Mouse (Mus musculus): ENCODE data around the gene Dennd1a. TPM values are rescaled to one million over a fixed set of nuclear protein-coding genes. Genes with fewer than 3 reads are reported as not detected.
"Not testable (repeated sequence)": the region's sequence is repeated elsewhere in the genome, so short reads cannot be mapped to it uniquely, and the experiment has no call there.

The Dennd1a gene
- polyA plus RNA-seq, 2 experiments from 2014 or later = 10.9 to 19.5 TPM

DNA sequence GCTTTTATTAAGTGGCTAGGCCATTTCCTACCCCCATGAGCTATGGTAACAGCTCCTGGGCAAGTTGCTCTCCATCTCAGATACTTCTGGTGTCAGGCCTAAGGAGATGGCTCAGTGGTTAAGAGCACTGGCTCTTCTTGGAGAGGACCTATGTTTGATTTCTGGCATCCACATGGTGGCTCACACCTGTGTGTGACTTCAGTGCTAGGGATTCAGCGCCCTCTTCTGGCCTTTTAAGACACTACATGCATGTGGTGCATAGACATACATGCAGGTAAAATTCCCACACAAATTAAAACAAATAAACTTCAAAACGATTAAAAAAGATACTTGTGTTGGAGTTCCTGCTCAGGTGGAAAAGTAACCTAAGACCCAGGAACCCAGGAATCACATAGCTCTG, 338.8 kb downstream of the Dennd1a start:
- ATAC-seq = no peak

DNA sequence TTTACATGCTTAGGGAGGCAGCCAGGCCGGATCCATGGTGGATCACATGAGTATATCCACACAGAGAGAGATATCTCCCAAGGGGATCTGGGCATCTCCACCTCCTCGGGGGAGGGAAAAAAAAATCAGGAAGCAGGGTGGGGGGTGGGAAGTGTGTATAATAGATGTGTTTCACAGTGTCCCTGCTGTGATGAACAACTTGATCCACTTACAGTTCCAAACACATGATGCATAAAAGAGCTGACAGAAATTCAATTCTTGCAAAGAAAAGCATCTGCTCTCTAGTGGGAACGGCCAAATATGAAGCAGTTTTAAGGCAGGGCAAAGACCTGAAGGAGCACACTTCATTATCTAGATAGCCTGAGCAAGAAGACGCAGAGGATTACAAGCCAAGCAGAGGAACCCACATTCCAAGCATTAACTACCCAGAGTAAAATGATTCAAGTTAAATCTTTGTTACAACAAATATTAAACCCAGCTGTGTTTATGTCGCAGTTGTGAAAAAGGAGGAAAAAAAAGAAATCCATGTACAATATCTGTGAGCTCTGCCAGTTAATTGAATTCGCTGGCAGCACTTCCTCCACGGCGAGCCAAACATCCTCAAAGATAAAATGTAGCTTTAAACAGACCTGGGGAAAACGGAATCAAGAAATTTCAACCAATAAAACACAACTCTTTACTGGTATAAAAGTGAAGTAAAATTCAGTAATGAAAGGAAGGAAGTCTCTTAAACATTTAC, 341.4 kb downstream of the Dennd1a start:
- ATAC-seq = no peak

DNA sequence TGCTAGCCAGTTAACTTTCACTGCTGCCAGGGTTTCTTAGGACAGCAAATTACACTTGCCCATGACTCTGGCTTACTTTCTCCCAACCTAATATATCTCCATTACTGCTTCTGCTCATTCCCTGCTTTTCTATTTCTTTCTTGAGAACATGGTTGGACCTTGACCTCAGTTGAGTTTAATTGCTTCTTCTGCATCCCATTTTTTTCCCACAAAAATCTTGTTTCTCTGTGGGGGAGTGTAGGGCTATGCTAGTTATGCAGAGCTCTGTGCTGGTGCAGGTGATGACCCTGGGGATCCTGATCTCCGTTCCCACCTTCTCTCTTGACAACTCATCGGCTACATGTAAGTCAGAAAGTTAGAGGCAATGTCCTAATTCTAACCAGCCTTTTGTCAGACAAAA, 344.3 kb downstream of the Dennd1a start:
- no peak for ATAC-seq

DNA sequence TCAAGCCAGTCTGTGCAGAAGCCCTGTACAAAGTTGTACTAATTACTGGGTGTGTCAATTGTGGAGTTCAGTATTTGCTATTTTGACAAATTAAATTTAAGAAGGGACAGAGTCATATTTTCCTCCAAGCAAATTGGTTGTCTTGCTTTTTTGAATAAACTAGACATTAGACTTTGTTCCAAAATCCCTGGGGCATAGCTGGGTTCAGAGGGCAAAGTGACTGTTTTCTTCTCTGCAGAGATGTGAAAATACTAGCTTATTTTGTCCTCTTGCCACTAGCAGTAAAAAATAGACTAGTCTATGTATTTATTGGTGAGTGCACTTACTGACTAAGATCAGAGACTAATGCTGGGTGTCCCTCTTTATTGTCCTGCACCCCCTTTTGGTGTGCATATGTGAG, 345.4 kb downstream of the Dennd1a start:
- no peak for ATAC-seq

DNA sequence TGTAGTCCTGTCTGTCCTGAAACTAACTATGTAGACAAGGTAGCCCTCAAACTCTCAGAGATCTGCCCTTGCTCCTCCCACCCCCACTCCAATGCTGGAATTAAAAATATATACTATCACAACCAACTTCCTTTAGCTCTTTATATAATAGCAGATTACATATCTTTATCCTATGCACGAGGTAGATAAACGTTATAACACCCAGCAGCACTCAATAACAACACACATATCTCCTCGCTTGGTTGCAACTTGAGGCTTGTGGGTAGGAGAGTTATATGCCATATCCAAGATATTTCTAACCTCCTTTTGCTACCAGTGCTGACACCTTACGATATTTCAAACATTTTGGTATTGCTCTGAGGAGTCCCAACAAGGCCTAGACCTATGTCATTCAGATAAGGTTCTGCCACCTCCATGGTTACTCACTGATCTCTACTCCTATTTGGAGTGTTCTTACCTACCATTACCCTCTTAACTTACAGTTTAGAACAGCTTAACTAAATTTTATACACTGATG, 346.3 kb downstream of the Dennd1a start:
- ATAC-seq = no peak

DNA sequence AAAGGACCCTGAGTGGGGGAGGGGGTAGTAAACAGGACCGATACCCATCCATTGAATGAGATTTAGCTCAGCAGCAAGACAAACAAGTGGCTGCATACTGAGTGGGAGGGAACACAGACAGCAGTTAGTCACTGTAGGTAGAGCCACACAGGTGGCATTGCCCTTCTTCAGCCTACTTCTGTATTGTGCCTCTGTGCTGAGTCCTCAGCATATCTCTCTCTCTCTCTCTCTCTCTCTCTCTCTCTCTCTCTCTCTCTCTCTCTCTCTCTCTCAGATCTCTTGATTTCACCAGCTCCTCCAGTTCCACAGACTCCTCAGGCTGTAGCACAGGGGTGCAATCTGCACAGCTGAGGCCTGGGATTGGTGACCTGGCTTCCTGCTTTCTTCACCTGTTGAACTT, 347.2 kb downstream of the Dennd1a start:
- ATAC-seq = no peak

DNA sequence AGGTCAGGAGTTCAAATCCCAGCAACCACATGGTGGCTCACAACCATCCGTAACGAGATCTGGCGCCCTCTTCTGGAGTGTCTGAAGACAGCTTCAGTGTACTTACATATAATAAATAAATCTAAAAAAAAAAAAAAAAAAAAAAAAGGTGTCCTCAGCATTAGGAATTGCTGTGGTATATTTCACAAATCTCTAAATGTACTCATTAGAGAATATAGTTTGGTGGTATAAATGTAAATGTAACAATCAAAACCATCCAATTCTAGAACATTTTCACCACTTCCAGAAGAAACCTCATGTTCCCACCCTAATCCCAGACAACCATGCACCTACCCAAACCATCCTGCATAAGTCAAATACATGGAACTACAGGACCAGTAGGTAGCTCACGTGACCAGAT, 350.3 kb downstream of the Dennd1a start:
- not testable (repeated sequence) for ATAC-seq

DNA sequence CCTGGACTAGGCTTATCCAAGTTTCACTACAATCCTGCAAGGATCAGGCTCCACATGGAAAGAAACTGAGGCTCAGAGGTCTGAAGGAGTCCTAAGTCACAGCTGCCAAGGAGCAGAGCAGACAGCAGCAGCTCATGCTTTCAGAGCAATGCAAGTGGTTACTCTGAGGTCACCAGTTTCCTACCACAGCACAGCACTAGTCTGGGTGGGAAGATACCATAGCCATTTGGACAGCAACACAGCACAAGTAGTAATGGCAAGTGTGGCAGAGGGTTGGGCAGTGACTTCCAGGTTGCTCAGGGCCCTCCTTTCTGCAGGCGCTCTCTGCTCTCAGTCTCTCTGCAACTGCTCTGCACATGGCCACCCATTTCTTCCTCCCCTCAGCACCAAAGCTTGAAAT, 354.9 kb downstream of the Dennd1a start:
- ATAC-seq = no peak

DNA sequence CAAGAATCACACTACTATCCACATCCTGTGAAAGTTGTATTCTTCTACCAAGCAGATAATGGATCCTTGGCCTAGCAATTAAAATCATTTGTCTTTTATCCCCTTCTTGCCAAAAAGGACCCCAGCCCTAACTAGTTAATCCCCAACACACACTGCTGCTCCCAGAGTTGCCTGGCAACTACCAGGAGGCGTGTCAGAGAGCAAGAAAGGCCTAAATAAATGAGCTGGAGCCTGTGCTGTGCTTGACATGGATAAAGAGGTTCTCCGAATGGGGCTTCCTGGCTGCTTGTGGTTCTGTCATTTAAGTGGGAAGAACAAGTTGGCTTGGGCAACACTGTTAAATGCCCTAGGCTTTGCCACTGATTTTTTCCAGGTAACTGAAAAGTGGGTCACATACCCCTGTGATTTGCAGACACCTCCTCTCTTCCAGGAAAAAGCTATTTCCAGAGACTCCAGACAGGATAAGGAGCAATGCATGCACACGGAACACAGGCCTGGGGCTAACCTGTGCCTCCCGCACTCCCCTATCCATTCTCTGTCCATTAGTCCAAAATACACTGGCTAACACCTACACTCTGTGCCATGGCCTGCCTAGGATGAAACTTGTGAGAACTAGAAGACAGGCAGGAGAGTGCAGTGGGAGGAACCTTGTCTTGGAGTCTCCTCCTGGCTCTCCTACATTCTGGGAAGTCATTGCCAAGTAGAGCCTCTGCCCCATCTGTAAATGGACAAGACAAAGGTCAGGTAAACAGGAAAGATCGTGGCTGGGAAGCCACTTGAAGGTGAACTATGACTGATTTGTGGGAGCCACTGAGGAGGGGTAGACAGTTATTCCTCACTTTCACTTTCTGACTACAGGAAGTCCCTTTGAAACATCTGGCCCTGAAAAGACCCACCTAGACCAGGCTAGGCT, 355.9 kb downstream of the Dennd1a start:
- no peak for ATAC-seq

DNA sequence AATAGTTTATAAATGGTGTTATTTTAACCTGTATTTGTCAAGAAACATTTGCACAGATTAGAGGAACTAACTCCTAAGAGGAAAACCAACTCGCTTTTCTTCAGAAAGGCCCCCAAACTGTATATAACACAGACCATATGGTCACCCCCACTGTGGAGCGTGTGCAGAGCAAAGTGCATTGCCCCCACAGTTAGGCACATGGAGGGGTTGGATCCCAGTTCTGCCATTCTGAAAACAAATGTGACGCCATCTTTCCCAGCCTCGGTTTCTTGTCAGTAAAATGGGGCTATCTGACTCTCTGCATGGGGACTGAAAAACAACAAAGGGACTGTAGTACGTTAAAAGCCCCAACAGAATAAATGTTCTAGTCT, 361.1 kb downstream of the Dennd1a start:
- no peak for ATAC-seq

DNA sequence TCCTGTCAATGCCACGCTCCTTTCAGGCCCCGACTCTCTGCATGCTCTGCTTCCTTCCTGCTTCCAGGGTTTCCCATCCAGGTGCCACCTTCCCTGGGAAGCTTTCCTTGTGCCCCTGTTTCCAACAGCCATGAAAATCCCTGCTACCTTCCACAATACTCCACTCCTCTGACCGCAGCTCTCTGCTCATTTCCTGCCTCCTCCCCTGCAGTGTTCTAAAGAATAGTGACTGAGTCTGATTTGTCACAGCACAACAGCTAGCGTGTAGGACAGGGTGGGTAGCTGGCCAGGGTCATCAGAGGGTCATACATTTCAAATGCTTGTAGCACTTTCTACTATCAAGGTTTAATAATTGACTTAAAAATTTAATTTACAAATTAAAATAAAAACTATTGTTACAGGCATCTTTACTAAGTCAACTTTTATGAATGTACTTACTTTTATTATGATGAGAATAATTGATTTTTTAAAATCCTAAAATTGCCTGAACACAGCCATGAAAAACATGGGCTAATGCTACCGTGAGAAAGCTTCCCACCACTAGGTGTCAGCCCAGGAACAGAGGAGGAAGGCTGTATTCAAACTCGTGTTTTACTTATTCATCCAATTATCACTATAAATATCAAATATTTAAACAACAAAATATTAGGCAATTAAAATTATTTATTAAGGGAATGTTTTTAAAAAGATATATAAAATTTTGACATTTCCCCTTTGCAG, 361.6 kb downstream of the Dennd1a start:
- ATAC-seq = no peak

DNA sequence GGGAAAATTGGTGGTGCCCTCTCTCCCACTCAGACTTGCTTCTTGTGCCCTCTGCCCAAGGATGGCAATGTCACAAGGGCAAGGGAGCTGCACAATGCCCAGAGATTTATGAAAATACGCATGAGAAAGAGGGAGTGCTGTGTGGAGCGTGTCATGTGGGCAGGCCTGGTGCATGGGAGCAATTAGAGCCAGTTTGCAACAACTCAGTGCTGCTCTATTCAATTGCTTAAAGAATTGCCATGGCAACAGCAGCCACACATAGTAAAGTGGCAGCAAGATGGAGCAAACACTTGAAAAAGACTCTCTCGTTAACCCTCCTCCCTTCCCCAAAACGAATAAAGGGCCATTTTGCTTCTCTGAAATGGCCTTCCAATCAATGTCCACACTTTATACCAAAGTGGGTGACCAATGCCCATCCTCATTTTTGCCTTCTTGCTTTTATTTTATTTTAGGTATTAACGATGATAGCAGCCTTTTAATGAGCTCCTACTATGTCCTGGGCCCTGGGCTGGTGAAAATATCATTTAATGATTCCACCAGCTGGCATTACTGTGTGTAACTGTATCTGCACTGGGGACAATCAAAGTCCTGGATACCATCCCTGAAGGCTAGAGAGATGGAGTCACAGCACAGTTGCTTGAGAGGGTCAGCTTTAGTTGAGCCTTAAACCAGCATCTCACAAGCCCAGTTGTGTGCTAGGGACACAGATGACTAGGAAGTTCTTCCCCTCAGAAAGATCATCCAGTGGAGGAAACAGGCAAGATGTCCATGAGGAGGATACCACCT, 378.3 kb downstream of the Dennd1a start:
- no peak for ATAC-seq

DNA sequence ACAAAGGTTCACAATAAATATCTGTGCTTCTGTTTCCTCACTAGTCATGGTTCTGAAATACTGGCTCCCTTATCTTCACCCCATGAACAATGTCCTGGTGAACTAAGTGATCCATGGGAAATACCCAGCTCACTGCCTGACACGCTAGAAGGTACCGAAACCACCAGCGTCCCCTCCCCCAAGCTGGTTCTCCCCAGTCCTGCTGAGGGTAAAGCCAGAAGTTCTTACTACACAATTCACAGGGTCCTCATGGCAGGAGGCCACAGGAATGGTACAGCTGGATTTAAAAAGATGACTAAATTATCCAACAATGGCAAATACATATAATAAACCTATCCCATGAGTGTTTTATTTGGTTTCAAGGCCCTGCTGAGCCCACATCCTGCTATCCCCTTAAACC, 378.9 kb downstream of the Dennd1a start:
- no peak for ATAC-seq

DNA sequence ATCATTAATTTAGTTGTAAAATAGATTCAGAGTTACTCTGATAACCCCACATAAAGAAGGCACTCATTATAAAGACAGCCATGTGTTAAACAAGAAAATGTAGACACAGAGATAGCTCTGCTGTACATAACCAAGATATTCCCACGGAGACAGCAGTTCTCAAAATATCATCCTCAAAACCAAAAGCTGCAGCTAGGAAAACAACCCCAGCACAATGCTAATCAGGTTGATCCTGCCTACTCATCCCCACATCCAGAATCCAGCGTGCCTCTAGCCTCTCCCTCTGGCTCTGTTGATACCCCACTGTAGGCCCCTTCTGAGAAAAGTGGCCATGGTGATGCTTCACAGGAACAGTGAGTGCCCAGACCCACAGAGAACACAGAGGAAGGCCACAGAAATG, 380.9 kb downstream of the Dennd1a start:
- no peak for ATAC-seq

DNA sequence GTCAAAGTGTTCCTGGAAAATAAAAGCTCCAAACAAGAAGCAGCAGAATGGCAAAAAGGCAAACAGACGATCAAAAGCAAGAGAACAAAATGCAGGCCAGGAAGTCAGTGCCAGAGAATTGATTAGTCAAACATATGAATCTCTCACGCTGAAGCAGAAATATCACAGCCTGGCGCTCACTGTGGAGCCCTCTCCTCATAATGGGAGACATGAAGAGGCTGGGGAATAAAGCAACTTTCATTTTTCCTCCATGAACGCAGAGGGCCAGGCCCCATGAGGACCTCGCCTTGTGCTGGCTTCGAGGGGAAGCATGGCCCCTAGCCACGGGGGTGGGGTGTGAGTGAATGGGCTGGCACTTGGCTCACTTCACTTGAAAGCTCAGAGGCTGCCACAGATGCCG, 383.9 kb downstream of the Dennd1a start:
- no peak for ATAC-seq

DNA sequence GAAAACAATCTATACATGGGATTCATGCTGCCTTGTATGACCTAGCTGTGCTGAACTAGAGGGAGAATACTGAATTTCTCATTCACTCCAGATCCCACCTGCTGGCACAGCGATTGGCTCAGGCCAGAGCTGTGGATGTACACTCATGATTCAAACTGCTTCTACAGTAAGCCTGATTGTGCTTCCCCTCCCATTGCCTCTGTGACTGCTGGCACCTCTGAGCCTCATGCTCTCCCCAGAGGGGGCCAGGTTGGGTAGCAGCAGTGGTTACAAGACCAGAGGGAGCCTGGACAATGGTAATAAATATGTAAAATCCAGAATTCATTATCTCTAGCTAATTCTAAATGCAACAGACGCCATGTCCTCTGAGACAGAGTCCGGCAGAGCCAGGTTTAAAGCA, 404.0 kb downstream of the Dennd1a start:
- ATAC-seq = no peak

DNA sequence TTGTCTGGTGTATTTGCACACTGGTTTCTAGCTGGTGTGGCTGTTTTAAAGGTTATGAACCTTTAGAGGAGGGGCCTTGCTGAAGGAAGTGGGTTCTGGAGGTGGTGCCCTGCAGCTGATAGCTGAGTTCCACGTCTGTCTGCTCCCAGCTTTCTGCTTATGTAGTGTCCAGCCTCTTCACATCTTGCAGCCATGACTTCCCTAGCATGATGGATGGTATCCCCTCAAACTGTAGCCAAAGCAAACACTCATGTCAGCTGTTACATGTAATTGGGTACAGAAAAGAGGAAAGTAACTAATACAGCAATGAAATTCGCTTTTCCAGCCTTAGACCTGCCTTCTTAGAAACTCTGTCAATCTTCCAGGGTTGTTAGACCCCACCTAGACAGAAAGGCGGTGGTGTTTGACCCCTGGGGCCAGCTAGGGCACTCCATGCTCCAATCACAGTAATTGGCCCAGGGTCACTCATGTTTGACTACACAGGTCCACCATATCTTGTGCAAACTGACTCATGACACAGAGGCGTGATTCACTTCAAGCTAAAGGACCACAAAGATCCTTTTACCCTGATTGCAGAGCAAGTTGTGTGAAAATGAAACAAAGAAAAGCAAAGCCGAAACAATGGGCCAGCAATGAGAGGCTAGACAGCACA, 405.8 kb downstream of the Dennd1a start:
- no peak for ATAC-seq

DNA sequence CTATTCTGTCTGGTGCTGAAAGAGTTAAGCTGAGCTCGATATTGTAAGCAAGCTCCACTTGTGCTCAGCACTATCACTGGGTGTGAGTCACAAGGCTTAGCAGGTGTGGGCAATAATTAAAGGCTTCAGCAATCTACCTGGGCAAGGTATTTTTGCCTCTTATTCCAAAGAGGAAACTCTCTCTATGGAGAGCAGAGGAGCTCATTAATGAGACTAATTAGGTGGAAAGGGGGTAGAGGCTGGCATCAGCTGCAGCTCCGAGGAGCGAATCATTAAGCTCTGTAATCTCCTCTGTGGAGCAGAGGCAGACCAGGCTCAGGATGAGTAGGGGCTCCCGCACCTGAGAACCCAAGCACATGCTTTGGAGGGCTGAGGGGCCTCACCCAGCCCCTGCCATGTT, 407.5 kb downstream of the Dennd1a start:
- no peak for ATAC-seq

DNA sequence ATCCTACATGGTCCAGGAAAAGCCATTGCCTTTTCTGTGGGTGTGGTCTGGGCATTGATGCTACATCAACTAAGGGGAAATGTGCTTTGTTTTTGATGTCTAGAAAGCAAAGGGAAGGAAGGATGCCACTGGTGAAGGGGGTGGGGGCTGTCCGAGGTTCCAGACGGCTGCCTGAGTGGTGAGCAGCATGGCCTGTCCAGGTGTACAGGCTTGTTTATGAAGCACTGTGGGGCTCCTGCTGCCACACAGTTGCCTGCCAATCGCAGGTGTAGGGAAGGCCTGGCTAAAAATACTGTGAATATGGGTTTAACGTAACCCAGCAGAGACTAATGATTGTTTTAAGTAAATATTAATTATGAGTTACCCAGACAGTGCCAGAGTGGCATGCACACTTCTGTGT, 414.4 kb downstream of the Dennd1a start:
- no peak for ATAC-seq

DNA sequence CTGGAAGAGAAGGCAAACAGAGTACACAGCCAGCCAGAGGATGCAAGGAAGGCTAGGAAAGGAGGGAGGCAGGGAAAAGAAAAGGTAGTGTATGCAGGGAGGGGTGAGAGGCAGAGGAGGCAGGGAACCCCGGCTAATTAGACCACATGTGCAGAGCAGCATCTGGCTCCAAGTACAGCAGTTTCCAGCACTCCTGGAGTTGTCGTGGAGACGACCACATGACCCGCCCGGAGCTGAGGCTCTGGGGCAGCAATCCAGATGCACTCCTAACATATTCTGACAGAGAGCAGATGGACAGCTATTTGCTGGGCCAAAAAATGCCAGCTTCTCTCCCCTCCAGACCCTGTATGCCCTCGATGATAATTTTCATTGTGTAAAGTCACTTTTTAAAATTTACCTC, 417.6 kb downstream of the Dennd1a start:
- ATAC-seq = no peak

DNA sequence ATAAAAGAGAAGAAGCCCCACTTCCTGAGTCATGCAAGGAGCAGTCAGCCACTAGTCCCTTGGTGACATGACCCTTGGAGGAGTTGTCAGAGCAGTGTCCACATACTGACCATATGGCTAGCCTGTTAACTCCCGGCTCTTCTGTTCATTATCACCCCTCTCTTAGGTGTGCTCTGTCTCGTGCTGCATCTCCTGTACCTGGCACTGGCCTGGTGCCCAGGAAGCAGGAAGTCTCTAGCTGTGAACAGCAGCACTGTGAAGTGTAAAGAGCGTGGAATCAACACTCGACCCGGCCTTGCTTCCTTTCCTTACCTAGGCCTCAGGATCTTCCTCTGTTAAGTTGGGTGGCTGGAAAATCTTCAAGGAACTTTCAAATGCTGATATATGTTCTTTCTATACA, 419.8 kb downstream of the Dennd1a start:
- no peak for ATAC-seq

DNA sequence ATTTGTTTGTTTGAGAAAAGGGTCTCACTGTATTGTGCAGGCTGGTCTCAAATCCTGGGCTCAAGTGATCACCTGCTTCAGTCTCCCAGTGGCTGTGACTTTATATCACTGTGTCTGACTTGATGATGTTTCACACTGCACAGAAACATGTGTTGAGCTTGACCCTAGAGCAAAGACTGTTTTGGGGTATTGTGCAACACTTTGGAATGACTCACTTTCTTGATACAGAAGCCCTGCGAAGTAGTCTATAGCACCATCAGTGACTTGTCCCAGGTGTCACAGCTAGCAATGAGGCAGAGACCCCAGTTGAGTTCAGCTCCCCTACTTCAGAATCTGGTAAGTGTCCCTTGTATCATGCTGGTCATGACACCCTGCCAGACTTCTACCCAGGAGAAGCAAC, 429.7 kb downstream of the Dennd1a start:
- ATAC-seq = no peak

Measured in CD4-positive, CD25-positive, alpha-beta regulatory T cell, adult 4 months (primary cell).